Mouse (Mus musculus) neutrophil, adult 5-6 weeks (primary cell): ENCODE measurements around the gene Tomm40l. TPM values are rescaled to one million over a fixed set of nuclear protein-coding genes. Genes with fewer than 3 reads are reported as not detected.

Experiments
- ATAC-seq: fragments of 151-379, 151-347 bp; 2 replicates; pipeline ENCODE4 v1.8.0; 2017; ENCODE audit warnings: mild to moderate bottlenecking, moderate TSS enrichment; ENCODE audit not compliant: insufficient number of reproducible peaks, poor library complexity, low FRiP score, severe bottlenecking; ENCODE audit errors: extremely low read depth
- total RNA-seq: library from RNA; stranded (forward); fragments of 200-1000 nt; gene quantifications from 2 replicates; pipeline ENCODE4 v1.2.3, GENCODE M21; 2017

Tomm40l gene
- total RNA-seq = 6.6 and 7.5 TPM in 2 replicates

GRCm38 (mm10) chr1:171222238-171223155, at the start of gene Tomm40l:
Tomm40l (minus strand) TSS chr1:171222514.
- peak; percentile 92 for ATAC-seq

- 0 out of 2 replicates have a peak, but pooled peaks have one; percentile 13 for ATAC-seq
These were observed 49.8 kb upstream of the Tomm40l start for GRCm38 (mm10) chr1:171272086-171272485.

DNA sequence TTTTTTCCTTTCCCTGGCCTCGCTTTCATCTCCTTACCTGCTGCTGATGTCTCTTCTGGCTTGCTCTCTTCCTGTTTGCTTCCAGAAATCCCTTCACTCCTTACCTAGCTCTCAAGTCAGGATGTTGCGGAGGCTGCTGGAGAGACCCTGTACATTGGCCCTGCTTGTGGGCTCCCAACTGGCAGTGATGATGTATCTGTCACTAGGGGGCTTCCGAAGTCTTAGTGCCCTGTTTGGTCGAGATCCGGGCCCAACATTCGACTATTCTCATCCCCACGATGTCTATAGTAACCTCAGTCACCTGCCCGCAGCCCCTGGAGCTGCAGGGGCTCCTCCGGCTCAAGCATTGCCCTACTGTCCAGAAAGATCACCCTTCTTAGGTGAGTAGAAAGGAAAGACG, 49.3 kb upstream of the Tomm40l start:
- ATAC-seq = no peak

DNA sequence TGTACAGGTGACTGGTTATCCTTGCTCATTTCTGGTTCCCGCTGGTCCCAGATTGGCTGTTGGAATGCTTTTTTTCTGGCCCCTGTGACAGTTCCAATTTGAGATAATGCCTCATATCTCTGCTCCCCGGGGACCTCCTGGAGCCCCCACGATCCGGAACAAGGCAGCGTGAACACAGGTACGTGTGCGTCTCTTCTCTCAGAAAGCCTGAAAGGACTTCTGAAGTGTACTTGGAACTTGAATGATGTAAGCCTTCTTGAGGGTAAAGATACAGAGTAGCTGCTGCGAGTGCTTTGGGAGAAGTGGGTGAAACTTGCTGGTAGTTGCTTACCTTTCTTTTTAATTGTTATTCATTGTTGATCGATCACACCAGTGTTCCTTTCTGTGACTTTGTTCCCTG, 48.9 kb upstream of the Tomm40l start:
- ATAC-seq = no peak

- ATAC-seq = peak; percentile 14; the same call in 1 of the 2 replicates
These were observed 48.2 kb upstream of the Tomm40l start for GRCm38 (mm10) chr1:171270573-171270900.

DNA sequence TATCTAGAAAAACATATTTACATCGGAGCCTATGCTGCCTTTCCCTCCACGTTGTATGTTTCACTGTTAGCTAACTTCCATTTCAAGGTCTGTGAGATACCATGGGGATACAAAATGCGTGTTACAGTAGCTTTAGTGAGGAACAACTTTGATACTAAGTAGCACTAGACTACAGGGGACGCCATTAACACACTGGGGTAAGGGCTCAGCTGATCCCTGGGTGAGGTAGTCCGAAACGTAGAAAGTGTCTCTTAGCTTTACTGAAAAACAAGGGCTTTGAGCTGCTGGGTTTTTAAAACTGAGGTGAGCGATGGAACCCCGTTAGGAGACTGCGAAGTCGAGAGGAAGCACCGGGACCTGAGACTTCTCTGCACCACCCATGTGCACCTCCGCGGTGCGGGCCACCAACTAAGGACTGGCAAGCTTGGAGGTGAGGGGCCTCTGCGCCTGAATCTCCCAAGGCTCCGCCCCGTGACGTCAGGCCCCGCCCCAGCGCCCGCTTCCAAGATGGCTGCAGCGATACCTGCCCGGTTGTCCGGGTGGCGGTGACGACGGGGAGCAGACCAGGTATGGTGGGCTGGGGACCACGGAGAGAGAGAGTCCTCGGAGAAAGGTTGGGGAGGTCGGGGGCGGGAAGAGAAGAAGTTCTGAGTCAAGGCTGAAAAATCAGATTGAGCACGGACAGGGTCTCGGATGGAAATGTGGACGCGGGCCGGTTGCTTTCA, 47.7 kb upstream of the Tomm40l start, which contains the start of gene B4galt3:
Gene B4galt3 (plus strand): TSS at position 481 of the 725 bp plus-strand sequence.
- peak; percentile 88 for ATAC-seq

DNA sequence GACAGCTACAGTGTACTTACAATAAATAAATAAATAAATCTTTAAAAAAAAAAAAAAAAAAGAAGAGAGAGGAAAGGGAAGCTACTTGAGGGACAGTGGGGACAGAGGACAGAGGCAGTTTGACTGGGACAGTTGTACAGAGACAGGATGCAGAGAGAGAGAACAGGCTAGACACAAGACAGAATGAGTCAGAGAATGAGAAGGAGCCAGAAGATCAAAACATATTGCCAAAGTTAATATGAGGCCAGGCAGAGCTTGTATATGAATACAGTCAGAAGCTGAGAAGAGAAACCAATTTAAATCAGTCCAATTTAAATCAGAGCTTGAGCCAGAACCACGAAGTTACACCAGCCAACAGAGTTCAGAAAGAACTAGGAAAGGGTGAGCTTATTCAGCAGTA, 46.0 kb upstream of the Tomm40l start:
- no peak for ATAC-seq

GRCm38 (mm10) chr1:171265971-171266744, 43.8 kb upstream of the Tomm40l start:
- ATAC-seq = no peak

- ATAC-seq = no peak
These were observed 41.5 kb upstream of the Tomm40l start for GRCm38 (mm10) chr1:171263666-171264461.

DNA sequence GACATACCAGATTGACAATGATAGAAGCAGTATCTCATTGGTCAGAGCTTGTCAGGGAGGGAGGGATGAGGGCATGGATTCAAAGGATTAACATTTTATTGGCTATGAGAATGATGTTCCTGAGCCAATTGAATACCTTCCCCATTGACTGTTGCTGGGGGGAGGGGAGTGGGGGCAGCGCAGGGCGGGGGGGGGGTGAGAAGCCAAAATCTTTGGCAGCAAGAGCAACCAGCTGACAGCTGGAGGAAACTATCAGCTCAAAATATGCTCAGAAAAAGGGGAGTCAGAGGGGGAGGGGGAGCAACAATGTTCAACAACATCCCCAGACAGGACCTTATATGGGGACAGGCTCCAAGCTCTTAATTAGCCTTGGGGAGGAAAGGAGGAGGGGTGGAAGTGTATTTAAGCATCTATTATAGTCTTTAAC, 40.9 kb upstream of the Tomm40l start:
- ATAC-seq = no peak

DNA sequence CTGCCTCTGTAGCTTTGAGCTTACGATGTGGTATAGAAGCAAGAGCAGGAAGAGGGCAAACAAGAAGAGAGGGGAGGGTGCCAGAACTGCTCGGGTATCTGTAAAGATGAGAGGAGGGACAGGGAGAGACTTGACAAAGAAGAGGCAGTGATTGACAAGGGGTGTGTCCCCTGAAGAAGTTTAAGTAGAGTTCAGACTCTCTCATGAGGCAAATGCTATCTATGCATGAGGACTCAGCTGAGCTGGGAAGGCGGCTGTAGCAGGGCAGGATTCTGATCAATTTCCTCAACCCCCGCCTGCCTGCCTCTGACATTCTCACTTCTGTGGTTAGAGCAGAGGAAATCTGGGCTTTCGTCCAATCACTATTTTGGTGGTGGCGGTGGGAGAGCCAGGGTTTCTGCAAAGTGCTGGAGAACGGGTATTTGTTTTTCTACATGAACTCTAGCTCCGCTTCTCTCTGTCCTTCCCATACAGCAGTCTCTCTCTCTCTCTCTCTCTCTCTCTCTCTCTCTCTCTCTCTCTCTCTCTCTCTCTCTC, 40.3 kb upstream of the Tomm40l start:
- peak; percentile 18; the same call in 1 of the 2 replicates for ATAC-seq

DNA sequence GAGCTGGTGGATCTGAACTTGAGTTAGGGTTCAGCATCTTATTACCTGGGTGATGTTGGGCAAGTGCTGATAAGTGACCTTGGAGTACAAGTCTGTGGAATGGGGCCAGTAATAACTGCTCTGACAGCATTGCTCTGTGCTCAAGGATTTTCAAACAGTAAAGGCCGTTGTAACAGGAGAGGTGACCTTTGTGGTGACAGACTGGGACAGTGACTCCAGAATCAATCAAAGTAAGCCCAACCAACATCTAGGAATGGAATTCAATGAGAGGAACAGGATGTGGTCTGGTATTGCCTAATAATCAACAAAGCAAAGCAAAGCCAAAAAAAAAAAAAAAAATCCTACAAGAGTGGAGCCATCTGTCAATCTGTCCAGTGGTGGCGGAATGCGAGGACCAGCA, 38.0 kb upstream of the Tomm40l start:
- no peak for ATAC-seq

DNA sequence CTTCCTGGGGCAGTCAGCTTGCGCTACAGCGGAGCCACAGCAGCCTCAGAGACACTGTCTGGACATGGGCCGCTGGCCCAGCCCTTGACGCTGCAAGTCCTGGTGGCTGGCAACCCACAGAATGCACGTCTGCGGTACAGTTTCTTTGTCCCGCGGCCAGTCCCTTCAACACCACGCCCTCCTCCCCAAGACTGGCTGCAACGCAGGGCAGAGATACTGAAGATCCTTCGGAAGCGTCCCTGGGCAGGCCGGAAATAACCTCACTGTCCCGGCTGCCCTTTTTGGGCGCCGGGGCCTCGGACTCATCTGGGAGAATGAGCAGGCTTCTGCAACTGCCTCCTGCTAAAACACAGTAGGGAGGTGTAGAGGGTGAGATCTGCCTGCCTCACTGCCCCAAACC, 36.6 kb upstream of the Tomm40l start:
- no peak for ATAC-seq

DNA sequence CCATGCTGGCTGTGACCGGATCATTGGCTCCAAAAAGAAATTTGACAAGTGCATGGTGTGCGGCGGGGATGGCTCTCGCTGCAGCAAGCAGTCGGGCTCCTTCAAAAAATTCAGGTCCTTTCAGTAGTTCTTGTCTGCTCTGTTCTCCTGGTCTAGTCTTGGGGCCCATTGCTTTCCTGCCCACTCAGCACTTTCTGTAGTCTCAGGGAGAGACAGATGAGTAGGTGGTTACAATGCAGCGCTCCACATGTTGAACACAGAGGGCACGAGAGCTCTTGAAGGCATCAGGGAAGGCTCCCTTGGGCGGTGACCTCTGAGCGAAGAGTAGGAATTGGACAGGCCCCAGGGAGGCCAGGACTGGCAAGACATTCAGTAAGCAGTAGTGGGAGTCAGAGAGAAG, 35.5 kb upstream of the Tomm40l start:
- no peak for ATAC-seq

DNA sequence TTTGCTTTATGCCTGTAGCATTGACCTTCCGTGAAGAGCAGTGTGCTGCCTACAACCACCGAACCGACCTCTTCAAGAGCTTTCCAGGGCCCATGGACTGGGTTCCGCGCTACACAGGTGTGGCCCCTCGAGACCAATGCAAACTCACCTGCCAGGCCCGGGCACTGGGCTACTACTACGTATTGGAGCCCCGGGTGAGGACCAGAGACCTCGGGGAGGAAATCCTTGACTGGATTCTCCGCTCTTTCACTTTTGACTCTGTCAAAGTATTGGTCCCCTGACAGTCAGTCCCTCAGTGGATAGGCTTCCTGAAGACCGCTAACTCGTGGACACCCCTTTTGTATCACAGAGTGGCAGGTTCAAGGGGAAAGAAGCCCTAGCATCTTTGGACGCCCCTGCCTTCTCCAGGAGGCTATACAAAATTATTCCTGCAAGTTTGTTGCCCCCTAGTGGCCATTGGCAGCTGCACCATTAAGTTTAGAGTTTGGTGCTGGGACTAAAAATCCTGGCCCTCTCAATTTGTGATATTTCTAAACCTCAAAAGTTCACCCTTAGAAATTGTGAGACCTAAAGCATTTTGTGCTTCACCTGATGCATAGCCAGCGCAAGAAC, 34.7 kb upstream of the Tomm40l start:
- ATAC-seq = peak; percentile 55

GRCm38 (mm10) chr1:171256095-171256818, 33.9 kb upstream of the Tomm40l start:
- ATAC-seq = no peak

- ATAC-seq = no peak
These were observed 30.1 kb upstream of the Tomm40l start for GRCm38 (mm10) chr1:171252415-171252814.
